Comparison of ENCODE assay signal across 8 mouse cellular contexts in genomic region chr1:39530258-39530943, GRCm38 (mm10). TPM values are rescaled to one million over a fixed set of nuclear protein-coding genes. Genes with fewer than 3 reads are reported as not detected.
DNase-seq lines count a peak whose midpoint lies in the region; ATAC-seq and TF ChIP-seq lines count a peak whose summit lies in the region.

No protein-coding gene starts in this region.

- no peak for ATAC-seq in kidney, embryonic 16.5 days (ENCODE audit: low FRiP score, low TSS enrichment)
- ATAC-seq in forebrain, embryonic 13.5 days: peak; percentile 5; the same call in 1 of the 2 replicates
- no peak for ATAC-seq in hindbrain, embryonic 14.5 days (ENCODE audit: low FRiP score)

- no peaks in the 10 kb centered on the region for H3K36me3 ChIP-seq in kidney, adult 2 months (ENCODE audit: control insufficient read depth, insufficient read depth, low read length)
- H3K36me3 ChIP-seq in kidney, embryonic 16.5 days (ENCODE audit: insufficient read depth, low read length): no peaks in the 10 kb centered on the region
- no peaks in the 10 kb centered on the region for H3K36me3 ChIP-seq in forebrain, embryonic 13.5 days (ENCODE audit: poor library complexity, severe bottlenecking)
- no peaks in the 10 kb centered on the region for H3K36me3 ChIP-seq in hindbrain, embryonic 14.5 days (replicated peaks; ENCODE audit: control insufficient read depth, insufficient read depth)

- WGBS in kidney, adult 2 months: 38% methylated on average over 13 of the region's 13 CpGs
- WGBS in kidney, embryonic 16.5 days: 40% methylated on average over 13 of the region's 13 CpGs
- 38% methylated on average over 13 of the region's 13 CpGs for WGBS in forebrain, embryonic 13.5 days
- 39% methylated on average over 13 of the region's 13 CpGs for WGBS in hindbrain, embryonic 14.5 days

- no peak overlapping the region for H3K4me2 ChIP-seq in kidney, embryonic 16.5 days (replicated peaks; ENCODE audit: low read depth, low read length)
- no peak overlapping the region for H3K4me2 ChIP-seq in forebrain, embryonic 13.5 days
- no peak overlapping the region for H3K4me2 ChIP-seq in hindbrain, embryonic 14.5 days (replicated peaks)

- H3K4me3 ChIP-seq in kidney, adult 2 months (ENCODE audit: insufficient read depth, low read depth, low read length): no peak overlapping the region
- no peak overlapping the region for H3K4me3 ChIP-seq in kidney, embryonic 16.5 days (ENCODE audit: low read length)
- no peak overlapping the region for H3K4me3 ChIP-seq in forebrain, embryonic 13.5 days
- no peak overlapping the region for H3K4me3 ChIP-seq in hindbrain, embryonic 14.5 days (replicated peaks; ENCODE audit: low read length)

- no peak for TF ChIP-seq POLR2A in kidney, adult 2 months (IDR thresholded peaks at IDR 0.05; ENCODE audit: low read depth, low read length)

- H3K27me3 ChIP-seq in kidney, adult 2 months (replicated peaks; ENCODE audit: control insufficient read depth, insufficient read depth, low read length): no peaks in the 10 kb centered on the region
- H3K27me3 ChIP-seq in kidney, embryonic 16.5 days (ENCODE audit: insufficient read depth, low read length): no peaks in the 10 kb centered on the region
- H3K27me3 ChIP-seq in forebrain, embryonic 13.5 days: no peaks in the 10 kb centered on the region
- H3K27me3 ChIP-seq in hindbrain, embryonic 14.5 days (ENCODE audit: control insufficient read depth, insufficient read depth, low read length): no peaks in the 10 kb centered on the region

- no peak overlapping the region for H3K27ac ChIP-seq in kidney, adult 2 months (ENCODE audit: insufficient read depth, low read depth, low read length)
- no peak overlapping the region for H3K27ac ChIP-seq in kidney, embryonic 16.5 days (ENCODE audit: low read length)
- H3K27ac ChIP-seq in forebrain, embryonic 13.5 days: no peak overlapping the region
- H3K27ac ChIP-seq in hindbrain, embryonic 14.5 days: no peak overlapping the region

- H3K9ac ChIP-seq in kidney, embryonic 16.5 days (replicated peaks; ENCODE audit: low read length): no peak overlapping the region
- no peak overlapping the region for H3K9ac ChIP-seq in forebrain, embryonic 13.5 days
- no peak overlapping the region for H3K9ac ChIP-seq in hindbrain, embryonic 14.5 days

- H3K4me1 ChIP-seq in kidney, adult 2 months (ENCODE audit: control insufficient read depth, insufficient read depth, low read length): no peaks in the 10 kb centered on the region; the same call in 1 of the 2 replicates
- H3K4me1 ChIP-seq in kidney, embryonic 16.5 days (ENCODE audit: insufficient read depth, low read length): peaks cover 6% of the 10 kb centered on the region; the same call in 1 of the 2 replicates
- no peaks in the 10 kb centered on the region for H3K4me1 ChIP-seq in forebrain, embryonic 13.5 days
- H3K4me1 ChIP-seq in hindbrain, embryonic 14.5 days (replicated peaks; ENCODE audit: control insufficient read depth, insufficient read depth, low read length): no peaks in the 10 kb centered on the region; the same call in 1 of the 2 replicates

- intact Hi-C loops in left cerebral cortex, postnatal 25 days (cut with DNase I): loop anchor here (2.0 to 10.0 kb wide), 2 partner anchors 140 to 336 kb away; partner anchors contain the start of gene Npas2

- TF ChIP-seq CTCF in kidney, adult 2 months (conservative IDR thresholded peaks at IDR 0.05; ENCODE audit: insufficient read depth, insufficient read length, low read depth, low read length): peak; percentile 77

- DNase-seq in kidney, adult 2 months: peak; percentile 82
- DNase-seq in c-Kit-negative CD71-positive TER-119-positive erythroid progenitor cells, embryonic 14.5 days (ENCODE audit: low read depth, low spot score): peak; percentile 63
- DNase-seq in hindbrain, embryonic 14.5 days (ENCODE audit: low spot score): peak; percentile 89
- DNase-seq in left cerebral cortex, postnatal 25 days (ENCODE audit: low spot score in 2 of 2): peak; percentile 80 to 89
- DNase-seq in naive thymus-derived CD4-positive, alpha-beta T cell, adult 2 months (ENCODE audit: low read depth): peak; percentile 92
- DNase-seq in testis, postnatal 10 days (ENCODE audit: low spot score): peak; percentile 90

- H3K9me3 ChIP-seq in kidney, embryonic 16.5 days (ENCODE audit: low read length): no peaks in the 10 kb centered on the region
- no peaks in the 10 kb centered on the region for H3K9me3 ChIP-seq in forebrain, embryonic 13.5 days (replicated peaks)
- no peaks in the 10 kb centered on the region for H3K9me3 ChIP-seq in hindbrain, embryonic 14.5 days (ENCODE audit: control insufficient read depth, low read length)

RNA-seq across cellular contexts. Expression of gene Cnot11, which starts 4.4 kb away (rescaled TPM):
- 18.2 and 20.8 TPM in 2 replicates for polyA plus RNA-seq in kidney, adult 2 months (2012; rRNA removed)
- polyA plus RNA-seq in kidney, embryonic 16.5 days (2015; fragmentation: Nextera tagmentation; extraction: Ambion mirVana): 14.6 and 15.6 TPM in 2 replicates
- polyA plus RNA-seq in forebrain, embryonic 13.5 days (2015; fragmentation: Nextera tagmentation; extraction: Ambion mirVana): 15.9 and 17.2 TPM in 2 replicates
- polyA plus RNA-seq in hindbrain, embryonic 14.5 days (2014; fragmentation: Nextera tagmentation; extraction: Ambion mirVana): 17.7 and 18.4 TPM in 2 replicates
- total RNA-seq in left cerebral cortex, postnatal 25 days (2021): 10 to 100 TPM; 24.4 to 24.6 TPM

RNA-seq across cellular contexts. Expression of gene Rnf149, which starts 46.8 kb away (rescaled TPM):
- polyA plus RNA-seq in kidney, adult 2 months (2012; rRNA removed): 30.3 and 33.7 TPM in 2 replicates
- 25.8 and 32.6 TPM in 2 replicates for polyA plus RNA-seq in kidney, embryonic 16.5 days (2015; fragmentation: Nextera tagmentation; extraction: Ambion mirVana)
- 20.0 and 20.7 TPM in 2 replicates for polyA plus RNA-seq in forebrain, embryonic 13.5 days (2015; fragmentation: Nextera tagmentation; extraction: Ambion mirVana)
- 26.9 and 28.9 TPM in 2 replicates for polyA plus RNA-seq in hindbrain, embryonic 14.5 days (2014; fragmentation: Nextera tagmentation; extraction: Ambion mirVana)
- 10 to 100 TPM; 28.3 to 28.5 TPM for total RNA-seq in left cerebral cortex, postnatal 25 days (2021)

RNA-seq across cellular contexts. Expression of gene Tbc1d8, which starts 51.8 kb away (rescaled TPM):
- 5.1 and 5.2 TPM in 2 replicates for polyA plus RNA-seq in kidney, adult 2 months (2012; rRNA removed)
- polyA plus RNA-seq in kidney, embryonic 16.5 days (2015; fragmentation: Nextera tagmentation; extraction: Ambion mirVana): 10.1 and 10.3 TPM in 2 replicates
- 6.1 and 6.9 TPM in 2 replicates for polyA plus RNA-seq in forebrain, embryonic 13.5 days (2015; fragmentation: Nextera tagmentation; extraction: Ambion mirVana)
- polyA plus RNA-seq in hindbrain, embryonic 14.5 days (2014; fragmentation: Nextera tagmentation; extraction: Ambion mirVana): 10.0 and 11.6 TPM in 2 replicates
- 10 to 100 TPM; 14.2 to 23.3 TPM for total RNA-seq in left cerebral cortex, postnatal 25 days (2021)
